Mouse (Mus musculus) MEL (cell line): Measurements from ENCODE around the gene Magt1.

Experiments used
- CTCF ChIP-seq, 3 experiments: IDR thresholded peaks in 2 of 3; conservative IDR thresholded peaks in 1 of 3; 2 replicates each; pipeline ENCODE4 v1.5.1; 2011 to 2012; ENCODE audit warnings: low read length in 3 of 3, low read depth in 2 of 3, mild to moderate bottlenecking in 2 of 3, improper control_type of control experiment in 1 of 3, inconsistent platforms in 1 of 3, mixed read lengths in 1 of 3, moderate library complexity in 1 of 3; ENCODE audit not compliant: control insufficient read depth in 1 of 3, insufficient read depth in 1 of 3, poor library complexity in 1 of 3, severe bottlenecking in 1 of 3
- GATA1 ChIP-seq: IDR thresholded peaks from 2 replicates; pipeline ENCODE4 v1.6.1; 2011; ENCODE audit warnings: low read depth, low read length, improper control_type of control experiment
- HCFC1 ChIP-seq: IDR thresholded peaks from 2 replicates; pipeline ENCODE4 v1.6.1; 2012; ENCODE audit warnings: low read depth, mild to moderate bottlenecking, inconsistent platforms, low read length, improper control_type of control experiment, moderate library complexity
- JUND ChIP-seq: IDR thresholded peaks from 2 replicates; pipeline ENCODE4 v1.6.1; 2011; ENCODE audit warnings: low read depth, mild to moderate bottlenecking, improper control_type of control experiment, low read length
- MAX ChIP-seq: IDR thresholded peaks from 2 replicates; pipeline ENCODE4 v1.6.1; 2011; ENCODE audit warnings: low read length, improper control_type of control experiment
- POLR2A ChIP-seq, 2 experiments: IDR thresholded peaks; 2 replicates each; pipeline ENCODE4 v1.6.1; 2011 to 2012; ENCODE audit warnings: low read length in 2 of 2, mild to moderate bottlenecking in 2 of 2, control low read depth in 1 of 2, improper control_type of control experiment in 1 of 2, low read depth in 1 of 2, moderate library complexity in 1 of 2; ENCODE audit not compliant: control insufficient read depth in 1 of 2, insufficient read depth in 1 of 2, poor library complexity in 1 of 2
- POLR2AphosphoS2 ChIP-seq: IDR thresholded peaks from 2 replicates; pipeline ENCODE4 v1.6.1; 2011; ENCODE audit warnings: low read length, improper control_type of control experiment
- RCOR1 ChIP-seq: IDR thresholded peaks from 2 replicates; pipeline ENCODE4 v1.6.1; 2012; ENCODE audit warnings: low read depth, mild to moderate bottlenecking, inconsistent platforms, low read length, improper control_type of control experiment
- USF1 ChIP-seq: IDR thresholded peaks from 2 replicates; pipeline ENCODE4 v1.6.1; 2014; ENCODE audit warnings: low read depth, mild to moderate bottlenecking, inconsistent platforms, low read length, improper control_type of control experiment, moderate library complexity
- USF2 ChIP-seq, 2 experiments: IDR thresholded peaks; 2 replicates each; pipeline ENCODE4 v1.6.1; 2011 to 2012; ENCODE audit warnings: improper control_type of control experiment in 2 of 2, low read length in 2 of 2, borderline replicate concordance in 1 of 2, inconsistent platforms in 1 of 2, low read depth in 1 of 2, mild to moderate bottlenecking in 1 of 2; ENCODE audit not compliant: insufficient read depth in 1 of 2
- ZMIZ1 ChIP-seq: IDR thresholded peaks from 2 replicates; pipeline ENCODE4 v1.6.1; 2012; ENCODE audit warnings: low read depth, mild to moderate bottlenecking, inconsistent platforms, low read length, improper control_type of control experiment, moderate library complexity
- ZNF384 ChIP-seq: IDR thresholded peaks from 2 replicates; pipeline ENCODE4 v1.6.1; 2012; ENCODE audit warnings: low read depth, mild to moderate bottlenecking, inconsistent platforms, low read length, improper control_type of control experiment

GRCm38 (mm10) chrX:106043863-106044617 lies 32.3 kb upstream of the Magt1 start:
- TF ChIP-seq GATA1 (peak; percentile 99), CTCF (IDR thresholded peaks at IDR 0.05 in 2 of 3, conservative IDR thresholded peaks at IDR 0.05 in 1 of 3; ENCODE audit: control insufficient read depth in 1 of 3, insufficient read depth in 1 of 3, low read depth in 2 of 3, low read length in 3 of 3, poor library complexity in 1 of 3, severe bottlenecking in 1 of 3) (no peak), MAX (no peak), POLR2A (IDR thresholded peaks at IDR 0.05; ENCODE audit: control insufficient read depth in 1 of 2, insufficient read depth in 1 of 2, low read depth in 1 of 2, low read length in 2 of 2, poor library complexity in 1 of 2) (no peak), POLR2AphosphoS2 (0 out of 2 replicates have a peak, but pooled peaks have one; percentile 45), USF2 (IDR thresholded peaks at IDR 0.05; ENCODE audit: borderline replicate concordance in 1 of 2, insufficient read depth in 1 of 2, low read depth in 1 of 2, low read length in 2 of 2) (no peak), HCFC1 (no peak), USF1 (no peak), RCOR1 (peak; percentile 98), JUND (no peak), ZNF384 (peak; percentile 59; the same call in 1 of the 2 replicates), ZMIZ1 (no peak)
